ENCODE assay signal across 13 mouse cellular contexts in genomic region chr15:21109889-21110500, GRCm38 (mm10).
DNase-seq lines count a peak whose midpoint lies in the region; ATAC-seq and TF ChIP-seq lines count a peak whose summit lies in the region.
"Had no signal": no experiment of that assay in that cellular context is flagged by ENCODE, and none has a peak within 500 bp of the region (broad histone marks: within the 10 kb centered on the region; RNA-seq: fewer than 3 reads in every experiment).

No protein-coding gene starts in this region.

- 69% methylated on average over 4 of the region's 4 CpGs for WGBS in hindbrain, embryonic 11.5 days
- 61% methylated on average over 4 of the region's 4 CpGs for WGBS in hindbrain, embryonic 10.5 days
- 30% methylated on average over 4 of the region's 4 CpGs for WGBS in forebrain, postnatal 0 days
- 48% methylated on average over 4 of the region's 4 CpGs for WGBS in midbrain, embryonic 16.5 days
- WGBS in intestine, postnatal 0 days: 75% methylated on average over 4 of the region's 4 CpGs
- WGBS in kidney, embryonic 16.5 days: 63% methylated on average over 4 of the region's 4 CpGs

- peak; percentile 7 for DNase-seq in hindbrain, embryonic 11.5 days (ENCODE audit: low spot score)
- no peak for DNase-seq in hindbrain, embryonic 10.5 days (ENCODE audit: low spot score)
- DNase-seq in forebrain, postnatal 0 days: no peak
- DNase-seq in gastrocnemius, postnatal 36 days: no peak
- DNase-seq: cerebellum, adult 9-10 months; gastrocnemius, postnatal 25 days; kidney, postnatal 14 days had no signal

- intact Hi-C loops in gastrocnemius, postnatal 36 days (cut with DNase I): no loop called here

- H3K9ac ChIP-seq in hindbrain, embryonic 11.5 days (ENCODE audit: low read depth, low read length): no peak overlapping the region
- H3K9ac ChIP-seq in forebrain, postnatal 0 days: no peak overlapping the region
- H3K9ac ChIP-seq in midbrain, embryonic 16.5 days (ENCODE audit: low read depth, low read length): no peak overlapping the region
- H3K9ac ChIP-seq in intestine, postnatal 0 days (ENCODE audit: low read depth, low read length): no peak overlapping the region
- H3K9ac ChIP-seq in kidney, embryonic 16.5 days (replicated peaks; ENCODE audit: low read length): no peak overlapping the region

- no peaks in the 10 kb centered on the region for H3K9me3 ChIP-seq in hindbrain, embryonic 11.5 days (ENCODE audit: control insufficient read depth, low read length)
- no peaks in the 10 kb centered on the region for H3K9me3 ChIP-seq in hindbrain, embryonic 10.5 days
- H3K9me3 ChIP-seq in forebrain, postnatal 0 days (ENCODE audit: low read length): 0 out of 2 replicates have a peak, but pooled peaks cover 4% of the 10 kb centered on the region
- 0 out of 2 replicates have a peak, but pooled peaks cover 2% of the 10 kb centered on the region for H3K9me3 ChIP-seq in midbrain, embryonic 16.5 days (replicated peaks; ENCODE audit: control insufficient read depth, low read length, poor library complexity, severe bottlenecking)
- H3K9me3 ChIP-seq in intestine, postnatal 0 days (ENCODE audit: control insufficient read depth): no peaks in the 10 kb centered on the region
- H3K9me3 ChIP-seq in kidney, embryonic 16.5 days (ENCODE audit: low read length): no peaks in the 10 kb centered on the region
- H3K9me3 ChIP-seq: megakaryocyte, embryonic 14.5 days had no signal

- H3K4me2 ChIP-seq in hindbrain, embryonic 11.5 days (replicated peaks; ENCODE audit: low read depth, low read length): no peak overlapping the region
- peak overlapping the region; percentile 64 for H3K4me2 ChIP-seq in forebrain, postnatal 0 days (ENCODE audit: low read depth)
- peak overlapping the region; percentile 62 for H3K4me2 ChIP-seq in midbrain, embryonic 16.5 days (ENCODE audit: low read length)
- H3K4me2 ChIP-seq in intestine, postnatal 0 days (replicated peaks; ENCODE audit: low read depth): no peak overlapping the region
- H3K4me2 ChIP-seq in kidney, embryonic 16.5 days (replicated peaks; ENCODE audit: low read depth, low read length): no peak overlapping the region

- H3K4me1 ChIP-seq in hindbrain, embryonic 11.5 days (replicated peaks; ENCODE audit: control insufficient read depth, insufficient read depth, low read length): no peaks in the 10 kb centered on the region
- peaks cover 11% of the 10 kb centered on the region for H3K4me1 ChIP-seq in hindbrain, embryonic 10.5 days (replicated peaks)
- no peaks in the 10 kb centered on the region for H3K4me1 ChIP-seq in cortical plate, adult 2 months (ENCODE audit: control insufficient read depth, insufficient read depth, low read length)
- no peaks in the 10 kb centered on the region for H3K4me1 ChIP-seq in forebrain, postnatal 0 days (ENCODE audit: insufficient read depth)
- peaks cover 12% of the 10 kb centered on the region; the same call in 1 of the 2 replicates for H3K4me1 ChIP-seq in midbrain, embryonic 16.5 days (ENCODE audit: control insufficient read depth, insufficient read depth, low read length)
- no peaks in the 10 kb centered on the region for H3K4me1 ChIP-seq in intestine, postnatal 0 days (replicated peaks; ENCODE audit: control insufficient read depth, insufficient read depth, low read length)
- peaks cover 5% of the 10 kb centered on the region; the same call in 1 of the 2 replicates for H3K4me1 ChIP-seq in kidney, embryonic 16.5 days (ENCODE audit: insufficient read depth, low read length)

- H3K27ac ChIP-seq in hindbrain, embryonic 11.5 days (ENCODE audit: low read depth, low read length): no peak overlapping the region
- H3K27ac ChIP-seq in hindbrain, embryonic 10.5 days: no peak overlapping the region
- 0 out of 2 replicates have a peak overlapping the region, but pooled peaks have one; percentile 50 for H3K27ac ChIP-seq in cortical plate, adult 2 months (ENCODE audit: insufficient read depth, low read length)
- no peak overlapping the region for H3K27ac ChIP-seq in forebrain, postnatal 0 days (ENCODE audit: low read depth, low read length)
- H3K27ac ChIP-seq in midbrain, embryonic 16.5 days (ENCODE audit: low read length): no peak overlapping the region
- H3K27ac ChIP-seq in intestine, postnatal 0 days (ENCODE audit: low read depth, low read length): no peak overlapping the region
- no peak overlapping the region for H3K27ac ChIP-seq in kidney, embryonic 16.5 days (ENCODE audit: low read length)

- H3K4me3 ChIP-seq in hindbrain, embryonic 11.5 days (ENCODE audit: low read depth, low read length): no peak overlapping the region
- H3K4me3 ChIP-seq in hindbrain, embryonic 10.5 days: no peak overlapping the region
- H3K4me3 ChIP-seq in cortical plate, adult 2 months (ENCODE audit: insufficient read depth, low read length): no peak overlapping the region; the same call in 1 of the 2 replicates
- H3K4me3 ChIP-seq in forebrain, postnatal 0 days (ENCODE audit: low read depth, low read length): peak overlapping the region; percentile 50
- peak overlapping the region; percentile 43; the same call in 1 of the 2 replicates for H3K4me3 ChIP-seq in midbrain, embryonic 16.5 days (ENCODE audit: low read depth, low read length)
- H3K4me3 ChIP-seq in intestine, postnatal 0 days (ENCODE audit: low read depth, low read length): no peak overlapping the region
- H3K4me3 ChIP-seq in kidney, embryonic 16.5 days (ENCODE audit: low read length): no peak overlapping the region
- H3K4me3 ChIP-seq: erythroblast, embryonic 14.5 days had no signal

- no peak for TF ChIP-seq CTCF in cortical plate, adult 2 months (IDR thresholded peaks at IDR 0.05; ENCODE audit: extremely low read depth, insufficient read depth, low read length)
- TF ChIP-seq CTCF in forebrain, postnatal 0 days (IDR thresholded peaks at IDR 0.05; ENCODE audit: low read depth): no peak
- no peak for TF ChIP-seq CTCF in intestine, postnatal 0 days (IDR thresholded peaks at IDR 0.05; ENCODE audit: low read depth)

- no peak for ATAC-seq in hindbrain, embryonic 11.5 days (ENCODE audit: low FRiP score)
- peak; percentile 73 for ATAC-seq in forebrain, postnatal 0 days
- no peak for ATAC-seq in midbrain, embryonic 16.5 days
- ATAC-seq in intestine, postnatal 0 days: no peak
- ATAC-seq in kidney, embryonic 16.5 days (ENCODE audit: low FRiP score, low TSS enrichment): no peak

- no peaks in the 10 kb centered on the region for H3K36me3 ChIP-seq in hindbrain, embryonic 11.5 days (ENCODE audit: control insufficient read depth, insufficient read depth, low read length)
- H3K36me3 ChIP-seq in hindbrain, embryonic 10.5 days: no peaks in the 10 kb centered on the region
- H3K36me3 ChIP-seq in forebrain, postnatal 0 days (ENCODE audit: insufficient read depth): no peaks in the 10 kb centered on the region
- no peaks in the 10 kb centered on the region for H3K36me3 ChIP-seq in midbrain, embryonic 16.5 days (ENCODE audit: control insufficient read depth, insufficient read depth, low read length)
- no peaks in the 10 kb centered on the region for H3K36me3 ChIP-seq in intestine, postnatal 0 days (ENCODE audit: control insufficient read depth, insufficient read depth)
- H3K36me3 ChIP-seq in kidney, embryonic 16.5 days (ENCODE audit: insufficient read depth, low read length): no peaks in the 10 kb centered on the region

- TF ChIP-seq POLR2A in cortical plate, adult 2 months (IDR thresholded peaks at IDR 0.05; ENCODE audit: extremely low read depth, insufficient read depth, low read length): no peak

- no peaks in the 10 kb centered on the region for H3K27me3 ChIP-seq in hindbrain, embryonic 11.5 days (ENCODE audit: control insufficient read depth, insufficient read depth, low read length)
- 0 out of 2 replicates have a peak, but pooled peaks cover 3% of the 10 kb centered on the region for H3K27me3 ChIP-seq in hindbrain, embryonic 10.5 days (ENCODE audit: insufficient read depth, poor library complexity, severe bottlenecking)
- no peaks in the 10 kb centered on the region for H3K27me3 ChIP-seq in forebrain, postnatal 0 days (ENCODE audit: insufficient read depth, low read length)
- no peaks in the 10 kb centered on the region for H3K27me3 ChIP-seq in midbrain, embryonic 16.5 days (ENCODE audit: control insufficient read depth, insufficient read depth, low read depth, low read length)
- H3K27me3 ChIP-seq in intestine, postnatal 0 days (replicated peaks; ENCODE audit: control insufficient read depth, insufficient read depth, low read length): no peaks in the 10 kb centered on the region
- peaks cover 6% of the 10 kb centered on the region; the same call in 1 of the 2 replicates for H3K27me3 ChIP-seq in kidney, embryonic 16.5 days (ENCODE audit: insufficient read depth, low read length)
- H3K27me3 ChIP-seq: megakaryocyte, embryonic 14.5 days had no signal

Comparison
In these comparisons a context has a peak if more than half of its experiments do, and no peak if none do; other contexts are left out.
1. H3K4me2 ChIP-seq: peak in forebrain, postnatal 0 days (single experiment) and midbrain, embryonic 16.5 days (single experiment); none in hindbrain, embryonic 11.5 days (single experiment), intestine, postnatal 0 days (single experiment) and kidney, embryonic 16.5 days (single experiment).
2. H3K4me3 ChIP-seq: peak in forebrain, postnatal 0 days (single experiment) and midbrain, embryonic 16.5 days (single experiment); none in hindbrain, embryonic 11.5 days (single experiment), hindbrain, embryonic 10.5 days (single experiment), cortical plate, adult 2 months (single experiment), intestine, postnatal 0 days (single experiment) and kidney, embryonic 16.5 days (single experiment).